Mouse (Mus musculus): ENCODE measurements around the gene Pxn.
A peak's percentile ranks its signal among the peaks of the same experiment; 100 is the strongest.
"Not testable (repeated sequence)": the region's sequence is repeated elsewhere in the genome, so short reads cannot be mapped to it uniquely, and the experiment has no call there.

The Pxn gene

GRCm38 (mm10) chr5:115486726-115487125, 19.8 kb upstream of the Pxn start:
- DNase-seq (ENCODE audit: inconsistent ontology term): no peak

DNA sequence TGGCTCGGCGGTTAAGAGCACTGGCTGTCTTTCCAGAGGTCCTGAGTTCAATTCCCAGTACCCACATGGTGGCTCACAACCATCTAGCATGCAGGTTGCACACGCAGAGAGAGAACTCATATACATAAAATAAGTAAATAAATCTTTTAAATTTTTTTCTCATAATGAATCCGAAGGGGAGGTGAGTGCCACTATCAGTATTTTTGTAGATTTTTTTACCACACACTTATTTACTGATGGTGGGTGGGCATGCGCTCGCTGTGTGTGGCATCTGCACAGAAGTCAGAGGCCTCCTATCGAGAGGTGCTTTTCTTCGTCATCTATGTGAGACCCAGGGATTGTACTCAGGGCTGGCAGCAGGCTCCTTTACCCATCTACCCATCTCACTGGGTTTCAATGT, 19.1 kb upstream of the Pxn start:
- no peak for DNase-seq (ENCODE audit: inconsistent ontology term)

GRCm38 (mm10) chr5:115487942-115488580, 18.4 kb upstream of the Pxn start:
- DNase-seq (ENCODE audit: inconsistent ontology term): no peak

GRCm38 (mm10) chr5:115488841-115489698, 17.4 kb upstream of the Pxn start:
- peak; percentile 90 for DNase-seq (ENCODE audit: inconsistent ontology term)

DNA sequence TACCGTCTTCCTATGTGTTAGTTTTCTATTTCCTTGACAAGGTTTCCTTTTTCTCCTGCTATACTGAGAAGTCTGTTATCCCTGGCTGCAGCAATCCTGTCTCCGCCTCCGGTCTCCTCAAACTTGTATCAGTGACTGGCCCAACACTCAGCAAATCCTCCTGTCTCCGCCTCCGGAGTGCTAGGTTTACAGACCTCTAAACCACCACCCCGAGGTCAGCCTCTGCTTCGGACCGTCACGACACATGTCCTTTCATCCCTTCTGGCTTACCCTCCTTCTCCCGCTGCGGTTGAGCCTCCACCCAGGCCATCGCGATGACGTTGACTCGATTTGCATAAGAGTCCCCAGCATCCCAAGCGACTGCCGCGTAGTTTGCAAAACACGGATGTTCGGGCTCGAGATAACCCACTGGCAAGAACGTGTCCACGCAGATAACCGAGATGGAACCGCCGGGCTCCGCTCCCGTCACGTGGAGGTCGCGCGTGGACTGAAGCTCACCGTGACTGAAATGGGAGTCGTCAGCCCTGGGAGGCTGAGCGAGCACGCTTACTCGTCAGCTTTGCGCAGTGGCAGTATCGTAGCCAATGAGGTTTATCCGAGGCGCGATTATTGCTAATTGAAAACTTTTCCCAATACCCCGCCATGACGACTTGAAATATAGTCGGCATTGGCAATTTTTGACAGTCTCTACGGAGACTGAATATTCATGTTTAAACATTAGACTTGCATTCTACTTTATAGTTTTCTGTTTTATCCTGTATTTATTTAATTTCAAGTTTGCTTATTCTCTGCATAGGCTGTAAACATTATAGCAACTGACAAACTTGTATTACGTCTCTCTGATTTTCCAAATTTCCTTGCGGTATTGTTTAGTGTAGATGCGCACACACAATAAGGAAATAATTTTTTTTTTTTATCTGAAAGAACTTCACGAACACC, 16.5 kb upstream of the Pxn start:
- peak; percentile 98 for DNase-seq (ENCODE audit: inconsistent ontology term)

- no peak for DNase-seq (ENCODE audit: inconsistent ontology term)
These were observed 15.9 kb upstream of the Pxn start for GRCm38 (mm10) chr5:115490638-115491000.

- peak; percentile 55 for DNase-seq (ENCODE audit: inconsistent ontology term)
These were observed 15.4 kb upstream of the Pxn start for GRCm38 (mm10) chr5:115491076-115491475.

DNA sequence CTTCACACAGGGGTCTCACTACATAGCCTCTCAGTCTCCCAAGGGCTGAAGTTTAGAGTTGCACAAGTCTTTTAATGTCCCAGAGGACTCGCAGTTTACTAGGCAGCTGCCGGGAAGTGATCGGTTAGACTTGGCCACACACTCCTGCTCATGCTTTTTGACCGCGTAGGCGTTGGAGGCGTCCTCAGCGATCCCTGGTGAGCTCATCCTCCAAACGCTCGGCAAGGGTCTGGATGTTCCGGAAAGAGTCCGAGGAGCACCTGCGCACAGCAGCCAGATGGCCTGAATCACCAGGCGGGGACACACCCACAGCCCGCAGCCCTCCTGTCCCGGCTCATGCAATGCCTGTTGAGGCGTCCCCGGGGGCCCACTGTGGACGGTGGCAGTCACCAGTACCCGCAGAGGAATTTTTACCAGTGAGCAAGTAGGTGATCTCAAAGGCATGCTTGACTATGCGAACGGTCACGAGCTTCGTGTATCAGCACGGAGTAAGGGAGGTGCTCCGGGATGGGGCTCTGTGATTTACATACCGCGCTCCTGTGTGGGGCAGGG, 14.6 kb upstream of the Pxn start:
- peak; percentile 96 for DNase-seq (ENCODE audit: inconsistent ontology term)

DNA sequence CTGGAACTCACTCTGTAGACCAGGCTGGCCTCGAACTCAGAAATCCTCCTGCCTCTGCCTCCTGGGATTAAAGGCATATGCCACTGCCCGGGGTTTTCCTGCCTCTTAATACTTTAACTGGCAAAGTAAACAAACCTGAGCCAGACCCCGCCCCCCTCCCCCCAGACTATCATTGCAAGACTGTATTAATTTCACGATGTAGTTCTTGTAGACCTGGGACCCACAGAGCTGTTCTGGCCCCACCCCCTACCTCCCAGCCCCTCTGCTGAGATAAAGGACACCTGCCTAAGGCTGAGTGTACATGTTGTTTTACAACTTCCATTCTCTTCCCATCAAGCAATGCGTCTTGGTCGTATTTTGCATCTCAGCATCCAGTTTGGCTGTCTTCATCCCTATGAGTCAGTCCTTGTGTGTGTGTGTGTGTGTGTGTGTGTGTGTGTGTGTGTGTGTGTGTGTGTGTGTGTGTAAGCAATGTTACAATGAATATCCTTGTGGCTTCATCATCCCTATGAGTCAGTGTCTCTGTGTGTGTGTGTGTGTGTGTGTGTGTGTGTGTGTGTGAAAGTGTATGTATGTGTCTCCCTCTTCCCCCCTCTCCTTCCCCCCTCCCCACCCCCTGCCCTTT, 13.7 kb upstream of the Pxn start:
- DNase-seq (ENCODE audit: inconsistent ontology term): peak; percentile 62

- peak; percentile 52 for DNase-seq (ENCODE audit: inconsistent ontology term)
These were observed 13.0 kb upstream of the Pxn start for GRCm38 (mm10) chr5:115493441-115493840.

DNA sequence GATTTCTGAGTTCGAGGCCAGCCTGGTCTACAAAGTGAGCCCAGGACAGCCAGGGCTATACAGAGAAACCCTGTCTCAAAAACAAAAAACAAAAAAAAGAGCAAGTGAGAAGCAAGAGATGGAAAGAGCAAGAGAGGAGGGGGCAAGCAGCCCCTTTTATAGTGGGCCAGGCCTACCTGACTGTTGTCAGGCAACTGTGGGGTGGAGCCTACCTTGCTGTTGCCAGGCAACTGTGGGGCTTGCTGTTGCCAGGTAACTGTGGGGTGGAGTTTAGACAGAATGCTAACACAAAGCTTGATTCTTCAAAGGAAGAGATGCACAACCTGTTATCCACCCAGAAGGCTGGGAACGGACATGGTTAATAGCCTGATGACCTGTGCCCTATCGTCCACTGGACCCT, 10.9 kb upstream of the Pxn start:
- DNase-seq (ENCODE audit: inconsistent ontology term): not testable (repeated sequence)

DNA sequence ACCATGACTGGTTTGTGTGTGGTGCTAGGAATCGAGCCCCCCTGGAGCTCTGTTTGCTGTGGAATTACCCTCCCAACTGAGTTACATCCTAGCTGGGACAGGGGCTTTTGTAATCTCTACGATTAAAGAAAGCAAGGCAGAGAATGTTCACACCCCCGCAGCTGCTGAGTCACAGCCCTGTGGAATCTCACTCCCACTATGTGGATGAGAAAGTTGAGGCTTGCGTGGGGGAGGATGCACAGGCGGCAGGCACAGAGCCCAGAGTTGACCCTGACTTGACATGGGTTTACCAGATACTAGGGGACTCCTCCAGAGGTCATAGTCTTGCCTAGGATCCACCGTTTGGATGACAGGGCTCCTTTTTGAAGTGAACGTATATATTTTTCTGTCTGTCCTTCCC, 9.4 kb upstream of the Pxn start:
- no peak for DNase-seq (ENCODE audit: inconsistent ontology term)

DNA sequence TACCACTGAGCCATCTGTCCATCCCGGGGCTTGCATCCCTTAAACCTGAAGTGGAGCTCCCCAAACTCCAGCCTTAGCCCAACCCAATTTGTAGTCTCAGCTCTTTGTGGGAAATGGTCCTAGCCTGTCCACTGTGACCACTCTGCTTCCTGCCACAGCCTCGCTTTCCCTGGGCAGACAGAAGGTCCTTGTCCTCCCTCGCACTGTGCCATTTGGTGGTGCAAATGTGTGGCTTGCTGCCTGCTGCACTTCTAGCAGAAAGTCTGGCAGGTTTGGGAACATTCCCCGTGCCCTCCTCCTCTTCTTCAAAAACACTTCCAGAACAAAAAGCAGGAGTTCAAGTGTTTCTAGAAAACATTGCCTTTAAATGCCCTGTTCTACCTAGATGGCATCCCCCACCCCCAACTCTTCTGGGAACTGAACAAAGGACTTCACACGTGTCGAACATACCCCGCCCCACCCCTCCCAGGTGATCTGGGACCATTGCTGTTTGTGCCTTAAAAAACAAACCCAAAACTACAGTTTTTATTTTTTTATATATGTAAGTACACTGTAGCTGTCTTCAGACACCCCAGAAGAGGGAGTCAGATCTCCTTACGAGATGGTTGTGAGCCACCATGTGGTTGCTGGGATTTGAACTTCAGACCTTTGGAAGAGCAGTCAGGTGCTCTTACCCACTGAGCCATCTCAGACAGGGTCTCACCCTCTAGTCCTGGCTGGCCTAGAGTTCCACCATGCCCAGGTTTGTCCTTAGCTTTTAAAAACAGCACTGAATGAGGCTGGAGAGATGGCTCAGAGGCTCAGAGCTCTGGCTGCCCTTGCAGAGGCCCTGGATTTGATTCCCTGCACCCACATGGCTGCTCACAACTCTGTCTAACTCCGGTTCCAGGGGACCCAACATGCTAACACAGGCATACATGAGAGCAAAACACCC, 7.9 kb upstream of the Pxn start:
- DNase-seq (ENCODE audit: inconsistent ontology term): no peak

- DNase-seq (ENCODE audit: inconsistent ontology term): no peak
These were observed 6.0 kb upstream of the Pxn start for GRCm38 (mm10) chr5:115500383-115500935.

GRCm38 (mm10) chr5:115503035-115503434, 3.4 kb upstream of the Pxn start:
- DNase-seq (ENCODE audit: inconsistent ontology term): no peak

GRCm38 (mm10) chr5:115505617-115506016, 859 bp upstream of the Pxn start:
- not testable (repeated sequence) for DNase-seq (ENCODE audit: inconsistent ontology term)

DNA sequence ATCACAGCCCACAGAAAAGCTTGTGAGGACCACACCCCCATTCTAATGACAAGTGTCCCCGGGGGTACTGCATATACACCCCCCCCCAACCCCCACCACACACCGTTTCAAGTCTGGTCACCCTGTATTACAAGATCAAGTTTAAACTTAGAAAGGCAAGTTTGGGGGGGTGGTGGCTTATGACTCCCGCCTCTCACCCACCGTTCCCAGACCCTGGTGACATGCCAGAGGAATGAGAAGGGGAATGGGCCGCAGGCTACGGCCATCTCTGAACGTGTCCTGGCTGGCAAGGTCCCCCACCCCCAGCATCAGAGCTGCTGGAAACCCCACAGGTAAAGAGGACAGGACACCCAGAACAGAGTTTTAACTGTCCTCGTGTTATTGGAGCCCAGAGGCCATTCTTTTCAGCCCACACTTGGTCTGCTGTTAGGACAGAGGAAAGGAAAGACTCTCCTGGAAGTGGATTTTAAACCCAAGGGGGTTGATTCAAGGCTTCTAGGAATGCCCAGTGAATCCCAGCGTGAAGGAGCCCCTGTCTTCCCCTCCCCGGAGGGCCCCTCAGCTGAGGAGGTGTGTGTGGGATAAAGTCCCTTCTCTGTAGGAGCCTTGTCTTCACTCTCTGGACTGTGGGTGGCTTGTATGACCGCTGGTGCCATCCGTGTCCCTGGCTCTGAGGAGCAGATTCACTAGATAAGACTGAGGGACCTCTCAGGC, 948 bp downstream of the Pxn start:
- DNase-seq (ENCODE audit: inconsistent ontology term): peak; percentile 59

DNA sequence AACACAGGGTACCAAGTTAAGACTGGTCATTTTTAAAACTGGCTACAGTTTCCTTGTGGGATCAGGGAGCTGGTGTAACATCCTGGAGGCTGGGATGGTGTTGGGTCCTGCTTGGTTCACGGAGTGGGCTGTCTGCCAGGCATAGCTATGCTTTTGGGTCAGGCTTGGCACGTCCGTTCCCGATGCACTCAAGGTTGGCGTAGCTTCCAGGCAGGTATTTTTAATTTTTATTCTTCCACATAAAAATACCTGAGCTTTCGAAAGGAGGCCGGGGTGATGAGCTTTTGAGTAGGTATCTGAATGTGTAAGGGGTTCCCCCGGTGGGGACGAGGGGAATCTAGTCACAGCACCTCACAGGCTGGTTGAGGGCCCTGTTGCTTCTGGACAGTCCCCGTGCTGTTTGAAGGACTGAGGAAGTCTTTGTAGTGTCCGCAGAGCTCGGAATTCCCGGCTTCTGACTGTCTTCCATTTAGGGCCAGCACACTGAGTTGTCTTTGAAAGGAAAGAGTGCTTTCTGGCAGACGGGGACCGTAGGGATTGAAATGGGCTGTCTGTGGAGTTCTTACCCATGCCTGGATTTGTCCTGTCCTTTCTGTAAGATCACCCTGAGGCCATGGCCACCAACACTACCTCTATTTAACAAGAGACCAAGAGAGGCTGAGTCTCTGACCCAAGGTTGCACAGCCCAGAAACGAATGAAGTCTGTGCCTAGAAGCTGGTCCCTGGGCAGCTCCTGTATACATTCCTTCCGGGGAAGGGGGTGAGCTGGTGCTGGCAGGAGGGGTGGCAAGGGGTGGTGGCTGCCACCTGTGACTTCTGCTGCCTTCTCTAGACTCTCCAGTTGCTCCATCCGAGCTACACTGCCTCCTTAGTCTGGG, 1.7 kb downstream of the Pxn start:
- DNase-seq (ENCODE audit: inconsistent ontology term): peak; percentile 71

GRCm38 (mm10) chr5:115508859-115509147, 2.3 kb downstream of the Pxn start:
- DNase-seq (ENCODE audit: inconsistent ontology term): peak; percentile 80
